Mouse (Mus musculus) small intestine, adult 2 months (tissue): Measurements from ENCODE around the gene Arsb.

ENCODE experiments used
- CTCF ChIP-seq: fragments of 200-500 bp; IDR thresholded peaks from 2 replicates; pipeline ENCODE4 v1.5.1; 2012; ENCODE audit warnings: low read depth, mild to moderate bottlenecking, control low read depth, inconsistent platforms, low read length, moderate library complexity, mixed read lengths; ENCODE audit not compliant: insufficient replicate concordance, insufficient read length; ENCODE audit errors: extremely low read depth
- POLR2A ChIP-seq: fragments of 200-500 bp; IDR thresholded peaks from 2 replicates; pipeline ENCODE4 v1.6.1; 2012; ENCODE audit warnings: low read depth, mild to moderate bottlenecking, control low read depth, inconsistent platforms, low read length, moderate library complexity

DNA sequence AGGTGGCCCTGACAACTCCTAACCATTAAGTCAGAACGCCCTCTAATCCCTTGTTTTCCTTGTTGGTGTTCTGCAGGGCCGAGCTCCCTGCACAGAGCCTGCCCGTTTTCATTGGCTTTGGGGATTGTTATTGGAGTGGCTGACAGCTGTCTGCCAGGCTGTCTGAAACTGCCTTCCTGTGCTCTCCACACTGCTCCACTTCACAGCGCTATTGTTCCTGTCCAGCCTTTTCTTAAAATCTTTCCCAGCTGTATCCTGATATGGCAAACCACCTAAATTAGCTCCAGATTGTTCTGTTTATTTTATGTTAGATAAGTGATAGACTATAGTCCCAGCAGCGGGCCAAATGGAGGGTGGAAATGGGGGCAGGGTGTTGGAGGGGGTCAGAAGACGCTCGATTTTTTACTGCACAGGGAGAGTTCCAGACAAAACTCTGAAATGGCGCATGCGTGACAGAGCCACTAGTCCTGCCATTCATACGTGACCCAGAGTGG is 67.8 kb downstream of the Arsb start:
- no peak for TF ChIP-seq CTCF
- no peak for TF ChIP-seq POLR2A
